ENCODE assay signal across 9 mouse cellular contexts in genomic region chr12:24493011-24493410, GRCm38 (mm10). TPM values are rescaled to one million over a fixed set of nuclear protein-coding genes. Genes with fewer than 3 reads are reported as not detected.
DNase-seq lines count a peak whose midpoint lies in the region; ATAC-seq and TF ChIP-seq lines count a peak whose summit lies in the region.
"Had no signal": no experiment of that assay in that cellular context is flagged by ENCODE, and none has a peak within 500 bp of the region (broad histone marks: within the 10 kb centered on the region; RNA-seq: fewer than 3 reads in every experiment).

No protein-coding gene starts in this region.

- no peak for DNase-seq in left cerebral cortex, adult 2 months (ENCODE audit: extremely low spot score in 1 of 2, low spot score in 2 of 2)
- no peak for DNase-seq in left cerebral cortex, postnatal 36 days (ENCODE audit: low spot score in 2 of 2)
- DNase-seq in T-cell, adult 2 months (ENCODE audit: low spot score) = no peak
- DNase-seq in urinary bladder, postnatal 14 days (ENCODE audit: low spot score) = no peak
- no peak for DNase-seq in left cerebral cortex, postnatal 10 days (ENCODE audit: extremely low spot score in 1 of 2, low spot score in 2 of 2)

- no peak overlapping the region for H3K27ac ChIP-seq in left cerebral cortex, adult 2 months
- peak overlapping the region; percentile 92 for H3K27ac ChIP-seq in bone marrow macrophage, adult 2 months (ENCODE audit: insufficient read depth, low read depth, low read length)
- H3K27ac ChIP-seq in heart, embryonic 14.5 days (replicated peaks in 1 of 2; ENCODE audit: control insufficient read depth in 1 of 2, insufficient read depth in 1 of 2, low read depth in 2 of 2, low read length in 2 of 2) = no peak overlapping the region
- H3K27ac ChIP-seq in liver, embryonic 16.5 days (ENCODE audit: low read length) = no peak overlapping the region

- H3K4me1 ChIP-seq in bone marrow macrophage, adult 2 months (ENCODE audit: control insufficient read depth, insufficient read depth, low read length) = peaks cover 9% of the 10 kb centered on the region; the same call in 1 of the 2 replicates
- H3K4me1 ChIP-seq in heart, embryonic 14.5 days (ENCODE audit: control insufficient read depth in 2 of 2, insufficient read depth in 2 of 2, low read length in 2 of 2) = peaks cover 0 to 2% of the 10 kb centered on the region in 2 experiments; a peak in 1 of 4 replicates
- H3K4me1 ChIP-seq in liver, embryonic 16.5 days (ENCODE audit: control insufficient read depth, low read depth, low read length) = peaks cover under 1% of the 10 kb centered on the region; the same call in 1 of the 2 replicates

- 55% methylated on average over 9 of the region's 9 CpGs for WGBS in heart, embryonic 14.5 days
- 57% methylated on average over 9 of the region's 9 CpGs for WGBS in liver, embryonic 16.5 days (ENCODE audit: insufficient replicate concordance)

- H3K4me3 ChIP-seq in left cerebral cortex, adult 2 months = peak overlapping the region; percentile 16; the same call in 1 of the 2 replicates
- H3K4me3 ChIP-seq in bone marrow macrophage, adult 2 months (ENCODE audit: insufficient read depth, low read length) = peak overlapping the region; percentile 55
- peak overlapping the region in 1 of 2 experiments; percentile 28; a peak in 3 of 4 replicates for H3K4me3 ChIP-seq in heart, embryonic 14.5 days (ENCODE audit: control insufficient read depth in 1 of 2, insufficient read depth in 1 of 2, low read depth in 1 of 2, low read length in 2 of 2)
- no peak overlapping the region for H3K4me3 ChIP-seq in liver, embryonic 16.5 days (ENCODE audit: low read depth, low read length)

- H3K4me2 ChIP-seq in heart, embryonic 14.5 days (ENCODE audit: low read length) = peak overlapping the region; percentile 58
- peak overlapping the region; percentile 18; the same call in 1 of the 2 replicates for H3K4me2 ChIP-seq in liver, embryonic 16.5 days (ENCODE audit: low read depth, low read length)

- ATAC-seq in heart, embryonic 14.5 days (ENCODE audit: insufficient number of reproducible peaks, insufficient read depth, low FRiP score, low read depth) = no peak
- no peak for ATAC-seq in liver, embryonic 16.5 days (ENCODE audit: low read depth)
- ATAC-seq: Patski had no signal

- intact Hi-C loops in left cerebral cortex, adult 2 months (cut with DNase I) = no loop called here
- intact Hi-C loops in left cerebral cortex, postnatal 36 days (cut with DNase I) = no loop called here
- intact Hi-C loops in left cerebral cortex, postnatal 10 days (cut with DNase I) = no loop called here

- no peak for TF ChIP-seq POLR2A in bone marrow macrophage, adult 2 months (IDR thresholded peaks at IDR 0.05; ENCODE audit: borderline replicate concordance, low read depth, low read length)

- H3K9ac ChIP-seq in heart, embryonic 14.5 days (ENCODE audit: low read length) = peak overlapping the region; percentile 54; the same call in 1 of the 2 replicates
- H3K9ac ChIP-seq in liver, embryonic 16.5 days (ENCODE audit: low read depth, low read length) = 0 out of 2 replicates have a peak overlapping the region, but pooled peaks have one; percentile 15

- H3K9me3 ChIP-seq in heart, embryonic 14.5 days (ENCODE audit: control insufficient read depth, low read length) = no peaks in the 10 kb centered on the region
- no peaks in the 10 kb centered on the region for H3K9me3 ChIP-seq in liver, embryonic 16.5 days (replicated peaks; ENCODE audit: control insufficient read depth, low read length)

- H3K27me3 ChIP-seq in heart, embryonic 14.5 days (ENCODE audit: control insufficient read depth, insufficient read depth, low read length) = no peaks in the 10 kb centered on the region
- no peaks in the 10 kb centered on the region for H3K27me3 ChIP-seq in liver, embryonic 16.5 days (ENCODE audit: control insufficient read depth, insufficient read depth, low read depth, low read length)

- no peaks in the 10 kb centered on the region for H3K36me3 ChIP-seq in heart, embryonic 14.5 days (ENCODE audit: control insufficient read depth, insufficient read depth, low read length)
- no peaks in the 10 kb centered on the region for H3K36me3 ChIP-seq in liver, embryonic 16.5 days (ENCODE audit: control insufficient read depth, insufficient read depth)

- TF ChIP-seq CTCF in left cerebral cortex, adult 2 months (IDR thresholded peaks at IDR 0.05) = no peak
- TF ChIP-seq CTCF in bone marrow macrophage, adult 2 months (IDR thresholded peaks at IDR 0.05; ENCODE audit: low read depth, low read length) = no peak

RNA-seq across cellular contexts. Expression of gene Taf1b, which starts 5.1 kb away (rescaled TPM):
- total RNA-seq in left cerebral cortex, adult 2 months (2021) = 10 to 100 TPM; 26.3 to 31.5 TPM
- 10 to 100 TPM; 22.9 to 31.2 TPM for total RNA-seq in left cerebral cortex, postnatal 36 days (2021)
- 13.8 and 17.2 TPM in 2 replicates for polyA plus RNA-seq in bone marrow macrophage, adult 2 months (2012; ENCODE audit: insufficient read depth, insufficient read length, missing spikeins)
- polyA plus RNA-seq in heart, embryonic 14.5 days (2014; fragmentation: Nextera tagmentation; extraction: Ambion mirVana) = 23.2 and 25.0 TPM in 2 replicates
- 7.1 and 7.4 TPM in 2 replicates for polyA plus RNA-seq in liver, embryonic 16.5 days (2015; fragmentation: Nextera tagmentation; extraction: Ambion mirVana)
- total RNA-seq in left cerebral cortex, postnatal 10 days (2021) = 10 to 100 TPM; 34.8 to 36.1 TPM
